Mouse (Mus musculus) limb, embryonic 15.5 days (tissue): ENCODE measurements around the gene Nuak2. TPM values are rescaled to one million over a fixed set of nuclear protein-coding genes. Genes with fewer than 3 reads are reported as not detected.

ENCODE experiments used
- ATAC-seq: fragments of 200-750 bp; cut with Nextera tagmentation; 2 replicates; pipeline ENCODE4 v1.8.0; 2017; ENCODE audit warnings: low read depth, moderate TSS enrichment; ENCODE audit not compliant: insufficient number of reproducible peaks, low FRiP score, low TSS enrichment
- H3K27ac ChIP-seq: fragments of 300-500 bp; sonication (generic); 2 replicates; pipeline ENCODE4 v1.5.1; 2015; ENCODE audit warnings: moderate library complexity, mild to moderate bottlenecking, inconsistent platforms
- H3K27me3 ChIP-seq: fragments of 300-500 bp; sonication (generic); 2 replicates; pipeline ENCODE4 v1.6.1; 2015; ENCODE audit warnings: inconsistent platforms
- H3K36me3 ChIP-seq: fragments of 300-500 bp; sonication (generic); 2 replicates; pipeline ENCODE4 v1.6.1; 2015; ENCODE audit warnings: inconsistent platforms
- H3K4me1 ChIP-seq: fragments of 300-500 bp; sonication (generic); 2 replicates; pipeline ENCODE4 v1.6.1; 2015; ENCODE audit warnings: inconsistent platforms
- H3K4me2 ChIP-seq: fragments of 300-500 bp; sonication (generic); 2 replicates; pipeline ENCODE4 v1.6.1; 2015; ENCODE audit warnings: mild to moderate bottlenecking, inconsistent platforms
- H3K4me3 ChIP-seq: fragments of 300-500 bp; sonication (generic); 2 replicates; pipeline ENCODE4 v1.5.1; 2015; ENCODE audit warnings: mild to moderate bottlenecking, inconsistent platforms
- H3K9ac ChIP-seq: fragments of 300-500 bp; sonication (generic); 2 replicates; pipeline ENCODE4 v1.6.1; 2015; ENCODE audit warnings: inconsistent platforms
- H3K9me3 ChIP-seq: fragments of 300-500 bp; sonication (generic); 2 replicates; pipeline ENCODE4 v1.6.1; 2016; ENCODE audit warnings: inconsistent platforms
- WGBS: fragments of 180-500 bp; shearing (Covaris S2); methylation state at CpG from one replicate; pipeline ENCODE4 v1.1.7; 2015; 5-methylcytosine and 5-hydroxymethylcytosine counted together
- polyA plus RNA-seq: library from polyadenylated mRNA; unstranded; fragments of >200 nt; fragmentation: Nextera tagmentation; extraction: Ambion mirVana; gene quantifications from 2 replicates; pipeline ENCODE4 v1.2.1, GENCODE M21; 2015

Nuak2 gene
- polyA plus RNA-seq, 1 experiment from 2014 or later, result 6.9 TPM

GRCm38 (mm10) chr1:132299744-132300143, 16.2 kb upstream of the Nuak2 start:
- H3K27me3 ChIP-seq, result peaks cover 64% of the 10 kb centered on the region

GRCm38 (mm10) chr1:132301242-132301641, 14.7 kb upstream of the Nuak2 start:
- H3K9ac ChIP-seq, result no peak overlapping the region
- no peak overlapping the region for H3K27ac ChIP-seq
- no peak overlapping the region for H3K4me3 ChIP-seq
- 90% methylated on average over 5 of the region's 5 CpGs for WGBS
- no peaks in the 10 kb centered on the region for H3K36me3 ChIP-seq
- peaks cover 12% of the 10 kb centered on the region for H3K4me1 ChIP-seq
- ATAC-seq, result no peak
- no peaks in the 10 kb centered on the region for H3K9me3 ChIP-seq
- H3K4me2 ChIP-seq, result no peak overlapping the region
- H3K27me3 ChIP-seq, result peaks cover 61% of the 10 kb centered on the region

More at GRCm38 (mm10) chr1:132299744-132300143, 16.2 kb upstream of the Nuak2 start:
- Histone ChIP-seq H3K9ac (no peak overlapping the region), H3K9me3 (no peaks in the 10 kb centered on the region), H3K27ac (no peak overlapping the region), H3K4me2 (no peak overlapping the region), H3K4me3 (no peak overlapping the region), H3K36me3 (no peaks in the 10 kb centered on the region), H3K4me1 (peaks cover 12% of the 10 kb centered on the region)
- 79% methylated on average over 5 of the region's 5 CpGs for WGBS
- no peak for ATAC-seq

GRCm38 (mm10) chr1:132302341-132302866, 13.5 kb upstream of the Nuak2 start:
- Histone ChIP-seq H3K27me3 (peaks cover 55% of the 10 kb centered on the region), H3K4me1 (peaks cover 12% of the 10 kb centered on the region), H3K4me2 (no peak overlapping the region), H3K4me3 (no peak overlapping the region), H3K36me3 (no peaks in the 10 kb centered on the region), H3K9me3 (no peaks in the 10 kb centered on the region), H3K27ac (no peak overlapping the region), H3K9ac (no peak overlapping the region)
- no peak for ATAC-seq
- 82% methylated on average over 9 of the region's 9 CpGs for WGBS

GRCm38 (mm10) chr1:132304618-132305214, 11.2 kb upstream of the Nuak2 start:
- Histone ChIP-seq H3K4me3 (no peak overlapping the region), H3K27ac (no peak overlapping the region), H3K9me3 (no peaks in the 10 kb centered on the region), H3K4me2 (no peak overlapping the region), H3K9ac (no peak overlapping the region), H3K27me3 (peaks cover 32% of the 10 kb centered on the region), H3K36me3 (no peaks in the 10 kb centered on the region), H3K4me1 (0 out of 2 replicates have a peak, but pooled peaks cover 3% of the 10 kb centered on the region)
- 24% methylated on average over 9 of the region's 9 CpGs for WGBS
- no peak for ATAC-seq

- ATAC-seq, result no peak
- peaks cover 22% of the 10 kb centered on the region for H3K27me3 ChIP-seq
- H3K9ac ChIP-seq, result no peak overlapping the region
- no peaks in the 10 kb centered on the region for H3K36me3 ChIP-seq
- 34% methylated on average over 4 of the region's 4 CpGs for WGBS
- 0 out of 2 replicates have a peak, but pooled peaks cover 4% of the 10 kb centered on the region for H3K4me1 ChIP-seq
- no peaks in the 10 kb centered on the region for H3K9me3 ChIP-seq
- H3K4me2 ChIP-seq, result no peak overlapping the region
- no peak overlapping the region for H3K4me3 ChIP-seq
- no peak overlapping the region for H3K27ac ChIP-seq
These were observed 9.8 kb upstream of the Nuak2 start for GRCm38 (mm10) chr1:132306160-132306559.

GRCm38 (mm10) chr1:132306808-132307207, 9.1 kb upstream of the Nuak2 start:
- no peak for ATAC-seq
- Histone ChIP-seq H3K27me3 (peaks cover 21% of the 10 kb centered on the region), H3K4me3 (no peak overlapping the region), H3K27ac (no peak overlapping the region), H3K36me3 (no peaks in the 10 kb centered on the region), H3K9me3 (no peaks in the 10 kb centered on the region), H3K4me1 (0 out of 2 replicates have a peak, but pooled peaks cover 4% of the 10 kb centered on the region), H3K4me2 (no peak overlapping the region), H3K9ac (no peak overlapping the region)
- WGBS, result 14% methylated on average over 4 of the region's 4 CpGs

GRCm38 (mm10) chr1:132307962-132308361, 8.0 kb upstream of the Nuak2 start:
- ATAC-seq, result no peak
- H3K36me3 ChIP-seq, result no peaks in the 10 kb centered on the region
- peaks cover 13% of the 10 kb centered on the region for H3K27me3 ChIP-seq
- H3K4me2 ChIP-seq, result no peak overlapping the region
- no peak overlapping the region for H3K9ac ChIP-seq
- 79% methylated on average over 6 of the region's 6 CpGs for WGBS
- no peak overlapping the region for H3K27ac ChIP-seq
- no peaks in the 10 kb centered on the region for H3K9me3 ChIP-seq
- H3K4me3 ChIP-seq, result no peak overlapping the region
- H3K4me1 ChIP-seq, result 0 out of 2 replicates have a peak, but pooled peaks cover 4% of the 10 kb centered on the region

GRCm38 (mm10) chr1:132308674-132309073, 7.3 kb upstream of the Nuak2 start:
- H3K4me3 ChIP-seq, result no peak overlapping the region
- no peaks in the 10 kb centered on the region for H3K36me3 ChIP-seq
- H3K27ac ChIP-seq, result no peak overlapping the region
- ATAC-seq, result 0 out of 2 replicates have a peak, but pooled peaks have one; percentile 6
- H3K9me3 ChIP-seq, result no peaks in the 10 kb centered on the region
- H3K9ac ChIP-seq, result no peak overlapping the region
- WGBS, result 89% methylated on average over 7 of the region's 7 CpGs
- no peak overlapping the region for H3K4me2 ChIP-seq
- peaks cover 8% of the 10 kb centered on the region for H3K27me3 ChIP-seq
- 0 out of 2 replicates have a peak, but pooled peaks cover 4% of the 10 kb centered on the region for H3K4me1 ChIP-seq

- H3K4me1 ChIP-seq, result peaks cover 8% of the 10 kb centered on the region
- no peaks in the 10 kb centered on the region for H3K36me3 ChIP-seq
- no peak overlapping the region for H3K27ac ChIP-seq
- no peak overlapping the region for H3K9ac ChIP-seq
- peaks cover 21% of the 10 kb centered on the region for H3K27me3 ChIP-seq
- no peaks in the 10 kb centered on the region for H3K9me3 ChIP-seq
- 54% methylated on average over 7 of the region's 7 CpGs for WGBS
- H3K4me3 ChIP-seq, result no peak overlapping the region
- no peak for ATAC-seq
- H3K4me2 ChIP-seq, result no peak overlapping the region
These were observed 5.2 kb upstream of the Nuak2 start for GRCm38 (mm10) chr1:132310754-132311153.

GRCm38 (mm10) chr1:132311174-132311859, 4.6 kb upstream of the Nuak2 start:
- no peak for ATAC-seq
- Histone ChIP-seq H3K27ac (no peak overlapping the region), H3K9me3 (no peaks in the 10 kb centered on the region), H3K9ac (no peak overlapping the region), H3K36me3 (no peaks in the 10 kb centered on the region), H3K4me3 (no peak overlapping the region), H3K27me3 (peaks cover 27% of the 10 kb centered on the region), H3K4me2 (no peak overlapping the region), H3K4me1 (peaks cover 14% of the 10 kb centered on the region)
- WGBS, result 63% methylated on average over 10 of the region's 10 CpGs

GRCm38 (mm10) chr1:132312043-132312442, 3.9 kb upstream of the Nuak2 start:
- Histone ChIP-seq H3K27ac (no peak overlapping the region), H3K9me3 (no peaks in the 10 kb centered on the region), H3K4me3 (no peak overlapping the region), H3K27me3 (peaks cover 31% of the 10 kb centered on the region), H3K9ac (no peak overlapping the region), H3K4me1 (peaks cover 15% of the 10 kb centered on the region), H3K4me2 (no peak overlapping the region), H3K36me3 (no peaks in the 10 kb centered on the region)
- WGBS, result 58% methylated on average over 2 of the region's 2 CpGs
- ATAC-seq, result no peak

- no peak overlapping the region for H3K9ac ChIP-seq
- peaks cover 21% of the 10 kb centered on the region for H3K4me1 ChIP-seq
- 57% methylated on average over 3 of the region's 3 CpGs for WGBS
- no peaks in the 10 kb centered on the region for H3K9me3 ChIP-seq
- ATAC-seq, result no peak
- H3K4me3 ChIP-seq, result no peak overlapping the region
- H3K4me2 ChIP-seq, result no peak overlapping the region
- H3K27ac ChIP-seq, result no peak overlapping the region
- H3K27me3 ChIP-seq, result peaks cover 36% of the 10 kb centered on the region
- no peaks in the 10 kb centered on the region for H3K36me3 ChIP-seq
These were observed 3.2 kb upstream of the Nuak2 start for GRCm38 (mm10) chr1:132312703-132313102.
